Mouse (Mus musculus): ENCODE results near the gene Vangl2.

GRCm38 (mm10) chr1:172057491-172057921 lies 29.3 kb upstream of the Vangl2 start, which contains the start of gene Nhlh1:
- no peak for TF ChIP-seq CTCF (IDR thresholded peaks at IDR 0.05; ENCODE audit: low read depth)
- TF ChIP-seq EP300 (IDR thresholded peaks at IDR 0.05; ENCODE audit: low read depth), result no peak
